Mouse (Mus musculus) brown adipose tissue, adult 24 weeks (tissue): ENCODE results near the gene Ccdc24. TPM values are rescaled to one million over a fixed set of nuclear protein-coding genes. Genes with fewer than 3 reads are reported as not detected.
A peak's percentile ranks its signal among the peaks of the same experiment; 100 is the strongest.

Experiments
- H3K27ac ChIP-seq: fragments of 200-500 bp; replicated peaks from 2 replicates; pipeline ENCODE4 v1.5.1; 2012; ENCODE audit warnings: low read depth, mild to moderate bottlenecking, low read length
- H3K4me1 ChIP-seq: fragments of 200-500 bp; 2 replicates; pipeline ENCODE4 v1.6.1; 2012; ENCODE audit warnings: low read length, mixed read lengths; ENCODE audit not compliant: control insufficient read depth, insufficient read depth, insufficient read length
- H3K4me3 ChIP-seq: fragments of 200-500 bp; 2 replicates; pipeline ENCODE4 v1.5.1; 2012; ENCODE audit warnings: low read depth, mild to moderate bottlenecking, low read length, moderate library complexity; ENCODE audit not compliant: insufficient read depth
- polyA plus RNA-seq: library from polyadenylated mRNA; stranded (reverse); fragments of >200 nt; gene quantifications from 2 replicates; pipeline ENCODE4 v1.2.4, GENCODE M21; 2012; ENCODE audit not compliant: missing spikeins, insufficient read depth, insufficient read length

The Ccdc24 gene
- polyA plus RNA-seq, 1 experiment: not detected

DNA sequence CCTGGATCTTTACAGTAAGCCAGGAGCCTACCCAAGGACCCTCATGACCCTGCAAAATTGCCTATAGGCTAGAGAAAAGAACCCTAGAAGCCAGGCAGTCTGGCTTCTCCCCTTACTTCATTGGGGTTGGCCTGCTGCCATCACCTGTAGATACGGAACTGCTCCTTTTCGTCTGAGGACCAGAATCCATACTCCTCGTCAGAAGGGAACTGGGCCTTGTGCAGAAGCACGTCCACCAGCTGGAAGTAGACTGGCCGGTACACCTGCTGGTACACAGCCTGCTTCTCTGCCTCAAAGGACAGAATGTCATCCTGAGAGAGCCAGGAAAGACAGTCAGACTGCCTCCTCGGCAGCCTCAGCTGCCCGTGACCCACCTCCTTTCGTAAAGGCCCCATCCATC is 32.4 kb upstream of the Ccdc24 start:
- no peak overlapping the region for H3K27ac ChIP-seq
- H3K4me1 ChIP-seq: peaks cover 12% of the 10 kb centered on the region
- H3K4me3 ChIP-seq: no peak overlapping the region

DNA sequence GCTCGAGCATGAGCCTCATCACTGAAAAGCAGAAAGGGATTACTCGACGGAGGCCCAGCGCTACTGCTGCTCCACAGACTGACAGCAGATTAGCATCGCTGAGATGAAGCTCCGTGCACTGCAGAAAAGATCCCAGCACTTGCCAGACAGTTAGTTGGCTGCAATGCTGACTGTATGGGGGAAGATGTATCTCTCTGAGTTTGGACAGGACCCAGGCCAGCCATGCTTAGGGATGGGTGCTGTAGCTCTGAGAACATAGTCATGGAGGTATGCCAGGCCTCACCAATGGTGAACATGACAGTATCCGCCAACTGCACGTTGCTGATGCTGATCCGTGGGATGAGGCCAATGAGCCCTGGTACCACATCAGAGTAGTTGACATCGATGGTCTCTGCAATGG is 31.7 kb upstream of the Ccdc24 start:
- Histone ChIP-seq H3K4me3 (no peak overlapping the region), H3K4me1 (peaks cover 11% of the 10 kb centered on the region), H3K27ac (no peak overlapping the region)

DNA sequence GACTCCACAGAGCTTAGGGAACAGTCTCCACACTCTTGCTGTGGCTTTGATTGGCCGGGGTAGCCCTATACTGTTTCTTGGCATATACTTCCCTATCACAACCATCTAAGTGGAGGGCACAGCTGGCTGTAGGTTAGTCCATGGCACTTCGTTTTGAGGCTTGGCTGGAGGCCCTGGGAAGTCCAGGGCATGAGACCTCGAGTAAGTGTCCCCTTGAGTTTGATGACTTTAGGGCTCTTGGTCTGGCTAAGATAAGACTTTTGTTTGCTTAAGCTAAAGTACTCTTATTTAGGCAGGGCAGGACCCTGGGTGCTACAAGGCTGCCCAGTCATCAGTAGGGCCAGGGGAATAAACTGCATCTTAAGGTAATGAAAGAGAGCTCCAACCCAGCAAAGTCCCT is 25.8 kb upstream of the Ccdc24 start:
- no peak overlapping the region for H3K4me3 ChIP-seq
- no peak overlapping the region for H3K27ac ChIP-seq
- H3K4me1 ChIP-seq: no peaks in the 10 kb centered on the region

DNA sequence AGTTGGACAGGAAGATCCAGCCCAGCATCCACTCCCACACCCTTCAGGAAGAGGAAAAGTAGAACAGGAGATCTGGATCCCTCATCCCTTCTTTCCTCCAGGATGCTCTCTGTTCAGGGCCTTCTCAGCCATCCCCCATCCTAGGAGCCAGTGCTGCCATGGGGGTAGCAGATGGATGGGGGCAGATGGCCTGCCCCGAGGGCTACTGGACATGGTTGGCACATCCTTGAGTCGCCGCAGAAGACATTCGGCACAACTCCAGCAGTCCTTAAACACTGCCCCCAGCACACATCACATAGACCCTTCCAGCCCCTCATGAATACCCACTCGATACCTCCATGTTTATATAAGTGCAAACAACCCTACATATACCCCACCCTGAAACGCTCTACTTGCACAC is 23.7 kb upstream of the Ccdc24 start:
- Histone ChIP-seq H3K4me3 (no peak overlapping the region), H3K27ac (no peak overlapping the region)

DNA sequence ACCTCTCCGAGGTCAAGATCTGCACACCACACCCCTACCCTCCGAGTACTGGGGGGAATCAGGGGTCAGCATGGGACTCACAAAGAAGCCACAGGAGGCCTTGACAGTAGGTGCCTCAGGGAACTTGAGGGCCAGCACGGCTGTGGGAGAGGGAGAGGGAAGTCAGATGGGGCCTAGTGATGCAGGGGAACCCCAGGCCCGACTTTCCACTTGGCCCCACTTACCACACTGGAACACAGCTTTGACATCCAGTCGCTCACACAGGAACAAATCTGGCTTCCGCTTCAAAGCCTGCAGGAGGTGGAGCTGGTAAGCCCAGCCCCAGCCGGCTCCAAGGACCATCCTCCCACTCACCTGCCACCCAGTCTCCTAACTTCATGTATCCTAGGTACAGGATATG is 23.0 kb upstream of the Ccdc24 start:
- no peak overlapping the region for H3K4me3 ChIP-seq
- H3K4me1 ChIP-seq: no peaks in the 10 kb centered on the region
- H3K27ac ChIP-seq: no peak overlapping the region

More for the DNA sequence above, 23.7 kb upstream of the Ccdc24 start:
- H3K4me1 ChIP-seq: no peaks in the 10 kb centered on the region

DNA sequence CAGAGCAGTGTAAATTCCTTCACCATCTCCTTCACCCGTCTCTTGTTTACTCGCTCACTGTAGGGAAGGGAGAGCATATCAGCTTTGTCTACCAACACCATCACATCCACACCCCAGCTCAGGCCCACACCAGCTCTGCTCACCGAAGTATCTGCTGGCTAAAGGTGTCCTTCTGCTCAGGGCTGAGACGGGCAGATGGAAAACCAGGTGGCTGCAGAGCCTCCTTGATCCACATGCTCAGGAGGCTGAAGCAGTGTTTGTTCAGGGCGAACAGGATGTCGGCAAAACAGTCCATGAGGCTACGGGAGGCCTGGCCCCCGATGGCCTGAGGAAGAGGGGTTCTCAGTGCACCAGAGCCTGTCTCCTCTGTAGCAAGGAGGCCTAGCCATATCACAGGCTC is 22.2 kb upstream of the Ccdc24 start:
- Histone ChIP-seq H3K4me3 (no peak overlapping the region), H3K4me1 (no peaks in the 10 kb centered on the region), H3K27ac (no peak overlapping the region)

DNA sequence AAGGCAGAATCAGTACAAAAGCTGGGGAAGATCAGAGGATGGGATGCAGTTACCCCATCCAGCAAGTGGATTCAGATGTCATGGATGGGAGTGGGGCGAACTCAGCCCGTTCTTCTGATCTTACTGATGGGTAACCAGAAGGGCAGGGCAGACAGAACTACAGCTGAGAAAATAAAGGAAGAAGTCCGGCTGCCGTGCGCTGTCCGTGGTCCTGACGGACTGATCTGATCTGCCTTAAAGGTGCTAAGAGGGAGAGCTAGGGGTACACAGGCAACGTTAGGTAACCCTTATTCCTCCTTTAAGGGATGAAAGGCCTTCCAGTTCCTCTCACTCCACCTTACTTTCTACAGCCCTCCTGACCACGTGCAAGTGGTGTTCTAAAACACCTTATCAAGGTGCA is 21.0 kb upstream of the Ccdc24 start:
- Histone ChIP-seq H3K27ac (no peak overlapping the region), H3K4me1 (no peaks in the 10 kb centered on the region), H3K4me3 (no peak overlapping the region)

DNA sequence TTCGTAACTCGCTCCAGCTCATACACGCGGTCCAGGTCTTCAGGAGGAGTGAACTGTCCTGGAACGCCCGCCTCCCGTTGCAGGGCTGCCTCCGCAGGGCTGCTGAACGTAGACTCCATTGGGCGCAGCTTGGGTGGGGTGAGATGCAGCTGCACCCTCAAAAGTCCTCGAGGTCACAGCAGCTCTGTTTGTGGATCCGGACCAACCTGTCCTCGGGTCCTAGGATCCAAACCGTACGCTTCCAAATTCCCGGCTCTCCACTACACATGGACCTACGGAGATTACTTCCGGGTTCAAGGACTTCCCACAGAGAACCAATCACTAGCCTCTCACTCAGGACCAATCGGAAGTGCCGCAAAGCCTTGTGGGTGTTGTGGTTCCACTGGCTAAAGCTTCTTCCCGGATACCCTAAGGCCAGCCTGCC is 19.4 kb upstream of the Ccdc24 start, which contains the start of gene Dph2:
Dph2 (minus strand) TSS at position 295 of the 424 bp plus-strand sequence.
- no peak within 1 kb of the TSS for H3K27ac ChIP-seq
- peak within 1 kb of the TSS; percentile 84 for H3K4me3 ChIP-seq
- no peaks in the 10 kb centered on the region for H3K4me1 ChIP-seq

DNA sequence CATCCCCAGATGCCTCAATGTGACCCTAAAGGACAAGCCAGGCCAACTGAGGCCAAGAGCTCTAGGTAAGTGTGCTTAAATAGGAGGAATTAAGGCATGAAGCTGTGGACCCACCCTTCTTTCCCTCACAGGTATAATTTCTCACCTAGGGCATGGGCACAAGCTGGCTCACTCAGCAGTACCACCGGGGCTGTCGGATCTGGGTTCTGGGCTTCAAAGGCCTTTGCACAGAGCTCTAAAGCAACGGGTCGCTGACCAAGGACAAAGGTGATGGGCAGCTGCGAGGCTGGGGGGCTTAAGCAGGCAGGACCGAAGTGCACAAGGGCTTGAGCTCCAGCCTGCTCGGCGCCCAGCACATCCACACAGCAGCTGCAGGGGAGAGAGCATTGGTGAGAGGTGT is 18.4 kb upstream of the Ccdc24 start:
- H3K4me3 ChIP-seq: peak overlapping the region; percentile 84

DNA sequence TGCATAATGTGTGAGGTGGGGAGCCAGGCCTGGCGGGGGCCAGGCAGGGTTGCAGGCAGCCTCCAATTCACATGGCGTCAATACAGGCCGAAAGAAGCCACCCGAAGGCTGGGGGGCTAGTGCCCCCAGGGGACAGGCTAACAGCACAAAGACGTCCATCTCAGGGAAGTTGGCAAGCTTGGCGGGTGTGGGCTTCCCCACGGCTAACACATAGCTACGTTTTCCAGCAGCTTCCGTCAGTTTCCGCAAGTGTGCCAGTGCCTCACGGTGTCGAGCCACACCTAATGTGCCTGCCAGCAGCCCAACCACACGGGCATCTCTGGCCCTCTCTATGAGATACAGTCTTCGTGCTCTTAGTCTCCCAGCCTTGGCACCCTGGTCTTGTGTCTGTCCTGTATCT is 17.7 kb upstream of the Ccdc24 start:
- Histone ChIP-seq H3K27ac (no peak overlapping the region), H3K4me3 (no peak overlapping the region)

More for the DNA sequence above, 18.4 kb upstream of the Ccdc24 start:
- peaks cover 5% of the 10 kb centered on the region; the same call in 1 of the 2 replicates for H3K4me1 ChIP-seq
- no peak overlapping the region for H3K27ac ChIP-seq

DNA sequence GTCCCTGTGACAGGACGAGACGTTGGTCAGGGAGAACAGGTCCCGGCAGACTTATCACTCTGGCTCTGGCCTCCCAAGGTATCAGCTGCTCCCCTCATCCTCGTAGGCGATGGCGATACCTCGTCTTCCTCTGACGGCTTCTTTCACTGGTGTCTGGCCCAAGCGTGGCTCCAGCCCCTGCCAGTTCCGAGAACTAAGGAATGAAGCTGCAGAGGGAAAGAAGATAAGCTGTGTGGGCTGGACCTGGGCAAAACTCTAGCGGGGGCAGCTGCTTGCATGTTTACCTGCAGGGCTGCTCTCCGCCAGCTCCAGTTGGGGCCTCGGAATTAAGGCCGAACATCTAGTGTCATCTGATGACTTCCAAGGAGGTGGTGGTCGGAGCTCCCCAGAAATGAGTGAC is 17.1 kb upstream of the Ccdc24 start:
- H3K4me1 ChIP-seq: peaks cover 5% of the 10 kb centered on the region; the same call in 1 of the 2 replicates
- no peak overlapping the region for H3K27ac ChIP-seq

More for the DNA sequence above, 17.7 kb upstream of the Ccdc24 start:
- peaks cover 5% of the 10 kb centered on the region; the same call in 1 of the 2 replicates for H3K4me1 ChIP-seq

DNA sequence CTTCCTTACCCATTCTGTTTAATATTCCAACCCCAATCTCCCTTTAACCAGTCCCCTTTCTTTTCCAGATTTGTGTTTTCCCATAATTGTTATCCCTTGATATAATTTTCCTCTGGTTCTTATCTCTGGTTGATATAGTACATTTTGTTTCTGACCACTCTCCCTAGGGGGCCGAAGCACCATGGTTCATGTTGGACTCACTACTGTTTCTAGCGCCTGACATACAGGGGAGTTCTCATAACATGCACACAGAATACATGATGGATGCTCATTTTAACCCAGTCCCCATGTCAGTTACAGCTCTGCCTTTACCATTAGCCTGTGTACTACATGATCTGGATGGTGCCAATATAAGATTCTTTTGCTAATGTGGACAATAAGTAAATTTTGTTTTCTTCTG is 15.6 kb upstream of the Ccdc24 start:
- Histone ChIP-seq H3K4me3 (no peak overlapping the region), H3K4me1 (peaks cover 8% of the 10 kb centered on the region), H3K27ac (no peak overlapping the region)

More for the DNA sequence above, 17.1 kb upstream of the Ccdc24 start:
- no peak overlapping the region for H3K4me3 ChIP-seq

DNA sequence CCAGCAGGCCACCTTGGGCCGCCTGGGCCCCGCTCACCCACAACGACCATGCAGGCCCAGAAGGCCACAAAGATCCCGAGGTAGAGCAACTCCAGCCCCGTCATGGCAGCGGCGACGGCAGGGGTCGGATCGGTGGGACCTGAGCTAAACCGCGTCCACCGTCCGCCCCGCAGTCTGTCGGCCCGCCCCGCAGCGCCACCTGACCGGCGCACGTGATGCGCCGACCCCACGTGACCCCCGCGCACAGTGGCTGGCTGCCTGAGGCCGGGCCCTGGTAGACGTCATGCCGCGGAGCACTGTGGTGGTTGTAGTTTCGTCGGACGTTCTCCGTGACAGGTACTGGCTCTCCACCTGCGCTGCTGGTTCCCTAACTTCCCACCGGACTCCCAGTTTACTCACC is 14.8 kb upstream of the Ccdc24 start, which contains the start of gene Atp6v0b:
Atp6v0b (minus strand) TSS at position 201 of the 400 bp plus-strand sequence.
- Histone ChIP-seq H3K4me3 (peak within 1 kb of the TSS; percentile 81), H3K27ac (peak within 1 kb of the TSS; percentile 60; the same call in 1 of the 2 replicates), H3K4me1 (peaks cover 8% of the 10 kb centered on the region)

DNA sequence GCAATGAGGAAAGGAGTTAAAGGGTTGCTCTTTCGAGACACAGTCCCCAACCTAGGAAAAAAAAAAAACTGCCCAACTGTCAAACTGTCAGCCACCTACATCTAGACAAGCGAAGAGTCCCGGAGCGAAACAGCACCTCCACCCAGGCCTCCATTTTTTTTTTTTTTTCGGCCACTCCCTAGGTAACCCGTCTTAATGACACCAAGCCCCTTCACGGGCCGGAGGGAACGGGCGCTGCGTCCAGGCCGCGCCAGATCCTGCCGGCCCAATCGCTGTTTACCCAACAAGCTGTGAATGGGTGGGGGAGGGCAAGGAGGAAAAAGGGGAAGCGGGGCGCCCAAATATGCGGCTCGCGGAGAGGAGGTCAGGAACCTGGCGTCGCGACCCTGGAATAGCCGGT is 14.3 kb upstream of the Ccdc24 start:
- H3K4me1 ChIP-seq: peaks cover 8% of the 10 kb centered on the region
- H3K27ac ChIP-seq: peak overlapping the region; percentile 60; the same call in 1 of the 2 replicates
- peak overlapping the region; percentile 81 for H3K4me3 ChIP-seq

DNA sequence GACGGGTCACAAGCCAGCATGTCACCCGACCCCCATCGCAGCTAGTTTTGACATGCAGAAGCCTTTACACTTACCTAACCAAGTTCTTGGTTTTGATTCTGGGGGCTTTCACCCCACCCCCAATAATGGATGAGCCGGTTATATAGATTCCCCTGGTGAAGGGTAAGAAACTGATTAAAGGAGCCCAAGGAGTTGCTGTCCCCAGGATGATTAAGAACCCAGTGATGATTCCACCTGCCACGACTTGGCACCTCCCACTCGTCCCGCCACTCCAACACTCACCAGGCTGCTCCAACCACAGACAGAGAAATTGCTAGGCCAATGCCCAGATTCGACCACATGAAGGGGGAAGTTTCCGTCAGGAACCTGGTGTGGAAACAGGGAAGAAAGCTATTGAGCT is 13.6 kb upstream of the Ccdc24 start:
- Histone ChIP-seq H3K4me3 (peak overlapping the region; percentile 81), H3K27ac (no peak overlapping the region), H3K4me1 (peaks cover 8% of the 10 kb centered on the region)

DNA sequence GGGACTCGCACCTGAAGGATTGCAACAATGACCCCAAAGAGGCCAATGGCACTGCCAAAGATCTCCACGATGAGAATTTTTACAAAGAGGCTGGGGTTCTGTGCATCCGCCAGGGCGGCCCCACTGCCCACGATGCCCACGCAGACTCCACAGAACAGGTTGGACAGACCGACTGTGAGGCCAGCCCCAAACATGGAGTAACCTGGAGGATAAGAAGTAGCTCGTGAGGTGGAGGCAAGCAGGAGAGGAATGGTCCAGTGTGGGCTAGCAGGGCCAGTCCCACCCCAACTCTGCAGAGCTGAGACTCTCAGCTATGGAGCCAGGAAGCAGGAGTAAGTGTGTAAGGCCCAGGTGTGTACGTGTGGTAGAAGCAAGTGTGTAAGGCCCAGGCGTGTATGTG is 12.7 kb upstream of the Ccdc24 start:
- Histone ChIP-seq H3K4me1 (peaks cover 8% of the 10 kb centered on the region), H3K4me3 (no peak overlapping the region)

More for the DNA sequence above, 12.7 kb upstream of the Ccdc24 start:
- H3K27ac ChIP-seq: no peak overlapping the region
